Mouse (Mus musculus) limb, embryonic 14.5 days (tissue): ENCODE measurements around the gene Ebf3. TPM values are rescaled to one million over a fixed set of nuclear protein-coding genes. Genes with fewer than 3 reads are reported as not detected.

Experiments
- ATAC-seq: fragments of 200-750 bp; cut with Nextera tagmentation; 2 replicates; pipeline ENCODE4 v1.8.0; 2017; ENCODE audit warnings: low read depth, moderate number of reproducible peaks, moderate TSS enrichment; ENCODE audit not compliant: low FRiP score
- DNase-seq: peaks from one replicate; pipeline ENCODE4 v3.0.0-alpha.2; 2015; ENCODE audit warnings: low spot score
- H3K27ac ChIP-seq: fragments of 300-500 bp; sonication (generic); replicated peaks from 2 replicates; pipeline ENCODE4 v1.5.1; 2014; ENCODE audit warnings: low read depth, mild to moderate bottlenecking, low read length, moderate library complexity, mixed read lengths
- H3K27me3 ChIP-seq: fragments of 300-500 bp; sonication (generic); 2 replicates; pipeline ENCODE4 v1.6.1; 2014; ENCODE audit warnings: low read length, mixed read lengths; ENCODE audit not compliant: control insufficient read depth, insufficient read depth
- H3K36me3 ChIP-seq: fragments of 300-500 bp; sonication (generic); 2 replicates; pipeline ENCODE4 v1.6.1; 2014; ENCODE audit warnings: mild to moderate bottlenecking, low read length, moderate library complexity, mixed read lengths; ENCODE audit not compliant: control insufficient read depth, insufficient read depth
- H3K4me1 ChIP-seq: fragments of 300-500 bp; sonication (generic); 2 replicates; pipeline ENCODE4 v1.6.1; 2014; ENCODE audit warnings: antibody characterized with exemption, low read length, mixed read lengths; ENCODE audit not compliant: control insufficient read depth, insufficient read depth
- H3K4me2 ChIP-seq: fragments of 300-500 bp; sonication (generic); replicated peaks from 2 replicates; pipeline ENCODE4 v1.6.1; 2014; ENCODE audit warnings: low read depth, mild to moderate bottlenecking, low read length, moderate library complexity; ENCODE audit not compliant: severe bottlenecking
- H3K4me3 ChIP-seq: fragments of 300-500 bp; sonication (generic); replicated peaks from 2 replicates; pipeline ENCODE4 v1.5.1; 2014; ENCODE audit warnings: low read length
- H3K9ac ChIP-seq: fragments of 300-500 bp; sonication (generic); 2 replicates; pipeline ENCODE4 v1.6.1; 2014; ENCODE audit warnings: mild to moderate bottlenecking, low read depth, low read length, moderate library complexity; ENCODE audit not compliant: severe bottlenecking
- H3K9me3 ChIP-seq: fragments of 300-500 bp; sonication (generic); 2 replicates; pipeline ENCODE4 v1.6.1; 2016; ENCODE audit warnings: low read length; ENCODE audit not compliant: control insufficient read depth
- POLR2A ChIP-seq: fragments of 200-500 bp; IDR thresholded peaks from 2 replicates; pipeline ENCODE4 v1.8.0; 2012; ENCODE audit warnings: inconsistent platforms, mild to moderate bottlenecking, moderate library complexity, borderline replicate concordance; ENCODE audit not compliant: insufficient read depth, insufficient read length; ENCODE audit errors: extremely low read depth
- WGBS: fragments of 180-500 bp; shearing (Covaris S2); extraction: QIAGEN DNeasy Blood & Tissue Kit; methylation state at CpG from one replicate; pipeline ENCODE4 v1.1.7; 2014; 5-methylcytosine and 5-hydroxymethylcytosine counted together
- polyA plus RNA-seq, 2 experiments: library from polyadenylated mRNA; depleted of rRNA in 1 of 2; stranded (reverse) in 1 of 2; unstranded in 1 of 2; fragments of >200 nt; fragmentation: Nextera tagmentation in 1 of 2; extraction: Ambion mirVana in 1 of 2; gene quantifications; 2 replicates each; pipeline versions ENCODE4 v1.2.1 to v1.2.3; 2012 to 2014

Gene Ebf3
- polyA plus RNA-seq, 2 experiments = 15.3 to 80.3 TPM

DNA sequence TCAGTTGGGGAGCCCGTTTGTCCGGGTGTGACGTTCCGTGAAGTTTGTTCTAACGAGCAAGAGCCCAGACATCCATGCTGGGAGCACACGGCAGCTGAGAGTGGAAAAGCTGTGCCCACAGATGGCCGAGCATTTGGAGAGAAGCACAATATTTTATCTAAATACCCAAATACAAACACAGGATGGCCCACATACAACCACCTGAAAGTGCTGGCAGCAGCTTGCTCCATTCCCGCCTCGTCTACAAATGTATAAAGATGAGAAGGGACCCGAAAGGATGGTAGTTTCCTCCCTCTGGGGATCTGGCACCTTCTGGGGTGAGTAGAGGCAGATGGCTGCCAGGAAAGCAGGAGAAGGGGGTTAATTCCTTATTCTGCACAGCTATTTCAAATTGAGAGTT lies 42.0 kb downstream of the Ebf3 start:
- peaks cover 35% of the 10 kb centered on the region for H3K4me1 ChIP-seq
- H3K9me3 ChIP-seq = no peaks in the 10 kb centered on the region
- peaks cover 4% of the 10 kb centered on the region for H3K36me3 ChIP-seq
- WGBS = 49% methylated on average over 10 of the region's 10 CpGs
- H3K4me3 ChIP-seq = no peak overlapping the region
- no peak overlapping the region for H3K4me2 ChIP-seq
- no peak overlapping the region for H3K27ac ChIP-seq
- DNase-seq (no peak), ATAC-seq (no peak)
- no peak for TF ChIP-seq POLR2A
- H3K27me3 ChIP-seq = no peaks in the 10 kb centered on the region; the same call in 1 of the 2 replicates
- H3K9ac ChIP-seq = no peak overlapping the region

DNA sequence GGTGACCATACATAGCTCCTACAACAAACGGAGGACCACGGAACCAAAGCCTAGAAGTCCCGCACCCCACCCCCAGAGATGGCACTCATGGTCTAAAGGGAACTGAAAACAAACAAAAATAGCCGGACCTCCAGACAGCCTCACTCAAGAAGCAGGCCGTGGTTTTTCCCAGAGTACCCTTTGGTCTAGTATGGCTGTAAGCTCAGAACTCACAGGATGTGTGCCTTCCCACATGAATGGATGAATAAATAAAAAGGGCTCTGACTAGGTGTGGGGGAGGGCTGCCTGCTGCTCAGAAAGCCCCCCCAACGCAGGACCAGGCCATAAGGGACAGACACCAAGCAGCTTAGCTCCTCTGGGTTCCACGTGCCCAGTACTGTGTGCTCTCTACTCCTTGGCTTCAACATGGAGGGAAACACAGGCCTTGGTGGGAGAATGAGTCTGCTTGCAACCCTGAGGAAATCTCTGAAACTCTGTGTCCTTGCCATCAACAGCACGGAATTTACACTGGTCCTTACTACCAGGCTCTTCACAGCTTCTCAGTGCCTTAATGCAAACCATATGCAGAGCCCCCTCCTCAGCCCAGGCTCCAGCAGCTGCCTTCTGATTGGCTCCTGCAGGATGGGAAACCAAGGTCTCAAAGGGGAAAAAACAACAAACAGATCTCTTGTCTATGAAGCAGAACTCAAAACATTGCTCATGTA lies 45.6 kb downstream of the Ebf3 start:
- Histone ChIP-seq H3K27me3 (no peaks in the 10 kb centered on the region; the same call in 1 of the 2 replicates), H3K27ac (peak overlapping the region; percentile 48; the same call in 1 of the 2 replicates), H3K4me3 (no peak overlapping the region), H3K9ac (no peak overlapping the region), H3K4me1 (peaks cover 57% of the 10 kb centered on the region), H3K4me2 (no peak overlapping the region; the same call in 1 of the 2 replicates), H3K9me3 (no peaks in the 10 kb centered on the region), H3K36me3 (peaks cover 4% of the 10 kb centered on the region)
- DNase-seq (no peak), ATAC-seq (no peak)
- TF ChIP-seq POLR2A = no peak
- WGBS = 35% methylated on average over 8 of the region's 8 CpGs

DNA sequence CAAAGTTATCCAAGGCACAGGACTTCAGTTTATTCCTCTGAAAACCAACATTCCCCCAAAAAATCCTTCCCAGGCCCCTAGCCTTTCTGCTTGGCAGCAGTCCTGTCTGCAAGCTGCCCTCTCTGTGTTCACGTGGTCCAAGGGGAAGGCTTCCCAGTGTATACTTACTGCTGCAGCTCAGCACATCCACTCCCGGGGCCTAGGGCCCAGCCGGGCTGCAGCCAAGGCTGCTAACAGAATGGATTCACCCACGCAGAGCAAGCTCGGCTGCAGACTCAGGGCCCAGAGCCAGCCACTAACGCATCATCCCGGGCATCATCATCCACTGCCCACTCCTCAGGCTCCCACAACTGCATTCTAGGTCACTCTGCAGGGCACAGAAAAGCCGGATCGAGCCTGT lies 46.8 kb downstream of the Ebf3 start:
- Histone ChIP-seq H3K4me2 (peak overlapping the region; percentile 6), H3K27ac (peak overlapping the region; percentile 50), H3K9me3 (no peaks in the 10 kb centered on the region), H3K9ac (no peak overlapping the region; the same call in 1 of the 2 replicates), H3K36me3 (peaks cover 4% of the 10 kb centered on the region), H3K4me1 (peaks cover 57% of the 10 kb centered on the region), H3K27me3 (no peaks in the 10 kb centered on the region; the same call in 1 of the 2 replicates), H3K4me3 (no peak overlapping the region)
- no peak for TF ChIP-seq POLR2A
- ATAC-seq (no peak), DNase-seq (no peak)
- WGBS = 53% methylated on average over 9 of the region's 9 CpGs

DNA sequence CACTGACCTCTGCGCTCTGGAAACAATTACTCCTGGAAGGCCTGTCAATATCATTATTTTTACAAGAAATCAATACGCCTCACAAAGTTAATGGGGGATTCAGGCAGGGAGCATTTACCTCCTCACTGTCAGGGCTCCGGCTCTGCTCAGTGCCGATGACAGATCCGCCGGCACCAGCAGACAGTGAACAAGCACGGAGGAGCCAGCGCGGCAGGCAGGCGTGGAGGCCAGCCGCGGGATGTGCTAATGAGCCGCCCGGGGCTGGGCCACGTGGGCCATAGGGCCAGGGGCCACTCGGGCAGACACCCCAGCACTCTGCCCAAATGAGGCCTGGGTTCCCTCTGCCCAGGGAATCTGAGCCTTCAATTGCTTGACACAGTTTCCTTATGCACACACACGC lies 47.7 kb downstream of the Ebf3 start:
- H3K27me3 ChIP-seq = no peaks in the 10 kb centered on the region; the same call in 1 of the 2 replicates
- 0 out of 2 replicates have a peak overlapping the region, but pooled peaks have one; percentile 20 for H3K27ac ChIP-seq
- H3K9me3 ChIP-seq = no peaks in the 10 kb centered on the region
- no peak for DNase-seq
- no peaks in the 10 kb centered on the region for H3K36me3 ChIP-seq
- ATAC-seq = no peak
- peak overlapping the region; percentile 8; the same call in 1 of the 2 replicates for H3K9ac ChIP-seq
- H3K4me2 ChIP-seq = peak overlapping the region; percentile 13; the same call in 1 of the 2 replicates
- 8% methylated on average over 17 of the region's 17 CpGs for WGBS
- peaks cover 60% of the 10 kb centered on the region for H3K4me1 ChIP-seq
- TF ChIP-seq POLR2A = no peak
- H3K4me3 ChIP-seq = no peak overlapping the region

DNA sequence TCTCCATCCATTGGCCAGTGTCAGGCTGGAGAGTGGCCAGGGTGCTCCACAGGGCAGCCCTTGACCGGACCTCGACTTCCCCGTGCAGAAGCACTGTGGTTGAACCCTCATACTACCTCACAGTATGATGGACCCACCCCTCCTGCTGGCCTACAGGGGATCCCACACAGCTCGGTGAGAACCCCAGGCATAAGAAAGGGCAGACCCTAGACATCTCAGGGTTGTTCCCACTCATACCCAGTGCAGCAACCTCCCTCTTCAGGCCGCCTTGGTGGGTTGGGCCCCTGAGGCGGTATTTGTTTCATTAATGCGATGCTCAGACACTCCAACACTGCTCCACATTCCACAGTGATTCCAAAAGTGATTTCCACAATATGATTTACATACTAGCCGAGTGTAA lies 51.9 kb downstream of the Ebf3 start:
- WGBS = 83% methylated on average over 8 of the region's 8 CpGs
- no peak overlapping the region for H3K4me2 ChIP-seq
- DNase-seq = no peak
- ATAC-seq = no peak
- no peak overlapping the region for H3K27ac ChIP-seq
- H3K4me1 ChIP-seq = peaks cover 30% of the 10 kb centered on the region
- H3K9me3 ChIP-seq = no peaks in the 10 kb centered on the region
- no peaks in the 10 kb centered on the region for H3K27me3 ChIP-seq
- no peak overlapping the region for H3K4me3 ChIP-seq
- H3K36me3 ChIP-seq = no peaks in the 10 kb centered on the region
- H3K9ac ChIP-seq = no peak overlapping the region
- no peak for TF ChIP-seq POLR2A
